Mouse (Mus musculus) limb, embryonic 14.5 days (tissue): ENCODE data around the gene Bmper. TPM values are rescaled to one million over a fixed set of nuclear protein-coding genes. Genes with fewer than 3 reads are reported as not detected.

Experiments
- ATAC-seq: fragments of 200-750 bp; cut with Nextera tagmentation; 2 replicates; pipeline ENCODE4 v1.8.0; 2017; ENCODE audit warnings: low read depth, moderate number of reproducible peaks, moderate TSS enrichment; ENCODE audit not compliant: low FRiP score
- DNase-seq: peaks from one replicate; pipeline ENCODE4 v3.0.0-alpha.2; 2015; ENCODE audit warnings: low spot score
- H3K27ac ChIP-seq: fragments of 300-500 bp; sonication (generic); replicated peaks from 2 replicates; pipeline ENCODE4 v1.5.1; 2014; ENCODE audit warnings: low read depth, mild to moderate bottlenecking, low read length, moderate library complexity, mixed read lengths
- H3K27me3 ChIP-seq: fragments of 300-500 bp; sonication (generic); 2 replicates; pipeline ENCODE4 v1.6.1; 2014; ENCODE audit warnings: low read length, mixed read lengths; ENCODE audit not compliant: control insufficient read depth, insufficient read depth
- H3K36me3 ChIP-seq: fragments of 300-500 bp; sonication (generic); 2 replicates; pipeline ENCODE4 v1.6.1; 2014; ENCODE audit warnings: mild to moderate bottlenecking, low read length, moderate library complexity, mixed read lengths; ENCODE audit not compliant: control insufficient read depth, insufficient read depth
- H3K4me1 ChIP-seq: fragments of 300-500 bp; sonication (generic); 2 replicates; pipeline ENCODE4 v1.6.1; 2014; ENCODE audit warnings: antibody characterized with exemption, low read length, mixed read lengths; ENCODE audit not compliant: control insufficient read depth, insufficient read depth
- H3K4me2 ChIP-seq: fragments of 300-500 bp; sonication (generic); replicated peaks from 2 replicates; pipeline ENCODE4 v1.6.1; 2014; ENCODE audit warnings: low read depth, mild to moderate bottlenecking, low read length, moderate library complexity; ENCODE audit not compliant: severe bottlenecking
- H3K4me3 ChIP-seq: fragments of 300-500 bp; sonication (generic); replicated peaks from 2 replicates; pipeline ENCODE4 v1.5.1; 2014; ENCODE audit warnings: low read length
- H3K9ac ChIP-seq: fragments of 300-500 bp; sonication (generic); 2 replicates; pipeline ENCODE4 v1.6.1; 2014; ENCODE audit warnings: mild to moderate bottlenecking, low read depth, low read length, moderate library complexity; ENCODE audit not compliant: severe bottlenecking
- H3K9me3 ChIP-seq: fragments of 300-500 bp; sonication (generic); 2 replicates; pipeline ENCODE4 v1.6.1; 2016; ENCODE audit warnings: low read length; ENCODE audit not compliant: control insufficient read depth
- POLR2A ChIP-seq: fragments of 200-500 bp; IDR thresholded peaks from 2 replicates; pipeline ENCODE4 v1.8.0; 2012; ENCODE audit warnings: inconsistent platforms, mild to moderate bottlenecking, moderate library complexity, borderline replicate concordance; ENCODE audit not compliant: insufficient read depth, insufficient read length; ENCODE audit errors: extremely low read depth
- WGBS: fragments of 180-500 bp; shearing (Covaris S2); extraction: QIAGEN DNeasy Blood & Tissue Kit; methylation state at CpG from one replicate; pipeline ENCODE4 v1.1.7; 2014; 5-methylcytosine and 5-hydroxymethylcytosine counted together
- polyA plus RNA-seq, 2 experiments: library from polyadenylated mRNA; depleted of rRNA in 1 of 2; stranded (reverse) in 1 of 2; unstranded in 1 of 2; fragments of >200 nt; fragmentation: Nextera tagmentation in 1 of 2; extraction: Ambion mirVana in 1 of 2; gene quantifications; 2 replicates each; pipeline versions ENCODE4 v1.2.1 to v1.2.3; 2012 to 2014

The Bmper gene
- polyA plus RNA-seq, 2 experiments, result 13.1 to 15.7 TPM

DNA sequence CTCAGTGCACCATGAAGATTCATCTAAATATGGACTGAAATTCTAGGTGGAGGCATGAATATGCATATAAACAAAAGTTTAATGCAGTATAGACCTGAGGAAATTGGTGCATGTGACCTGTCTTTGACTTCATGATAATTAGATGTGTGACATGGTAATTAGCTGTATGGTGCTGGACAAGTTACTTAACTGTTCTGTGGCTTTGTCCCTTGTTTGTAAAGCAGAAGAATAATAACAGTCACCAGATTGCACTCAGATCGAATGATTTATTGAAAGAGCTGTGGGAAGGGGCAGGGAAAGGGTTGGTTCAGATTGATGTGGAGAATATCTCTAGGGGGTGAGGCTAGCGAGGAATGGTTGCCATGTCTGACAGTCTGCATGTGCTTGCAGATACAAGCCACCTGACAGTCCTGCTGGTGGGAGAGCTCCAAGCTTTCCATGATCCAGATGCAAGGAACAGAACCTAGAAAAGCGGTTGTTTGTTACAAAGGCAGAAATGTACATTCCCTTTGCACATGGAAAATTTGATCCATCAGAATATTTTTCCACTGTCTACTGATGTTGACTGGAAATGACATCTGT, 110.3 kb downstream of the Bmper start:
- WGBS, result 66% methylated on average over 3 of the region's 3 CpGs
- Histone ChIP-seq H3K36me3 (no peaks in the 10 kb centered on the region), H3K9me3 (no peaks in the 10 kb centered on the region), H3K4me1 (no peaks in the 10 kb centered on the region), H3K4me3 (no peak overlapping the region), H3K27ac (no peak overlapping the region), H3K27me3 (no peaks in the 10 kb centered on the region), H3K4me2 (no peak overlapping the region), H3K9ac (no peak overlapping the region)
- DNase-seq (no peak), ATAC-seq (no peak)
- TF ChIP-seq POLR2A, result no peak

DNA sequence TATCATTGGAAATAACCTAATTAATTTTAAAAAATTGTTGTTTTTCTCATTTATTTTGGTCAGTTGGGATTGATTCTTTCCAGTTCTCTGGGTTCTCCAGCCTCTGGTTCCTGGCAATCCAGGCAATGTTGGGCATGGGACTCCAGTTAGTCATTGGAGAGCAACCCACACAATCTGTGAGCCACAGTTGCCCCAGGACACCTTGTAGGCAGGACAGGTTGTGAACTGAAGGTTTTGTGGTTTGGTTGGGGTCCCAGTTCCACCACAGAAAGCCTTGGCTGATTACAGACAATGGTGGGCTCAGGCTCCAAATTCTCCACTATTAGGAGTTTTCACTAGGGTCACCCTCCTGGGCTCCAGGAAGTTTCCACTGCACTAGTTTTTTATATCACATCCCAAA, 117.7 kb downstream of the Bmper start:
- no peaks in the 10 kb centered on the region for H3K27me3 ChIP-seq
- H3K9me3 ChIP-seq, result no peaks in the 10 kb centered on the region
- H3K4me2 ChIP-seq, result no peak overlapping the region
- no peaks in the 10 kb centered on the region for H3K4me1 ChIP-seq
- no peak overlapping the region for H3K9ac ChIP-seq
- no peak overlapping the region for H3K27ac ChIP-seq
- H3K36me3 ChIP-seq, result no peaks in the 10 kb centered on the region
- ATAC-seq, result no peak
- no peak for TF ChIP-seq POLR2A
- DNase-seq, result no peak
- no peak overlapping the region for H3K4me3 ChIP-seq

DNA sequence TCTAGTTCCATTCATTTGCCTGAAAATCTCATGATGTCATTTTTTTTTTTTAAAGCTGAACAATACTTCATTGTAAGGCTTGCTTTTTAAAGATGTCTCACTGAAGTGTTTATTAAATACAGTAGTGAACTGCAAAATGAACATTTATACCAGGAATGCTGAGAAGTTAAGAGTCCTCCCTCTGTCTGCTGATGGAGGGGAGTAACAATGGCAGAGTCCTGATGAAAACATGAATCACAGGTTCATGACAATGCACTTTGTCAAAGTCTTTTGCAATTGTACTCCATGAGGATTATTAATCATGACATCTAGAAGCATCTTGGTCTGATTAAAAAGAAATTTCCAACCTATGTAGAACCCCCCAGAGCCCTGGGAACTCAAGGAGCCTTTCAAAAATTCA, 118.4 kb downstream of the Bmper start:
- ATAC-seq (no peak), DNase-seq (no peak)
- H3K4me2 ChIP-seq, result no peak overlapping the region
- TF ChIP-seq POLR2A, result no peak
- H3K4me3 ChIP-seq, result no peak overlapping the region
- H3K27ac ChIP-seq, result no peak overlapping the region
- H3K9ac ChIP-seq, result no peak overlapping the region
- H3K36me3 ChIP-seq, result no peaks in the 10 kb centered on the region
- no peaks in the 10 kb centered on the region for H3K27me3 ChIP-seq
- H3K9me3 ChIP-seq, result no peaks in the 10 kb centered on the region
- no peaks in the 10 kb centered on the region for H3K4me1 ChIP-seq

DNA sequence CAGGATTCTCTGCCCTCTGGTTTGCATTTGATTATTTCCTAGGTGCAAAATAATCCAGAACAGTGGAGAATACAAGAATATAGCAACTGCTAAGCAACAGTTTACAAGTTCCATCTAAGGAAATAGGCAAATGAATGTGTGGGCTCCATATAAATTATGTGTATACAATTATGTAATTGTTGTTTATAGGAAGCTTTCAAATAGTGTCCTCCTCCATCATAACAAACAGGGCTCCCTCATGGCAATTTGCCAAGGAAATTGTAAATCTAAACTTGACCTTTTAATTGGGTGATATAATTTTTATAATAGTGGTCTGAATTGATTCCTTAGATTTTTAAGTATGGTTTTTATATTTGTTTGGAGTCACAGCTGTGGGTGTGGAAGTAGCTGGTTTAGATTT, 121.5 kb downstream of the Bmper start:
- ATAC-seq (no peak), DNase-seq (no peak)
- no peak overlapping the region for H3K4me3 ChIP-seq
- H3K27ac ChIP-seq, result no peak overlapping the region
- no peaks in the 10 kb centered on the region for H3K36me3 ChIP-seq
- no peak overlapping the region for H3K9ac ChIP-seq
- no peak for TF ChIP-seq POLR2A
- no peak overlapping the region for H3K4me2 ChIP-seq
- no peaks in the 10 kb centered on the region for H3K9me3 ChIP-seq
- H3K4me1 ChIP-seq, result no peaks in the 10 kb centered on the region
- no peaks in the 10 kb centered on the region for H3K27me3 ChIP-seq

DNA sequence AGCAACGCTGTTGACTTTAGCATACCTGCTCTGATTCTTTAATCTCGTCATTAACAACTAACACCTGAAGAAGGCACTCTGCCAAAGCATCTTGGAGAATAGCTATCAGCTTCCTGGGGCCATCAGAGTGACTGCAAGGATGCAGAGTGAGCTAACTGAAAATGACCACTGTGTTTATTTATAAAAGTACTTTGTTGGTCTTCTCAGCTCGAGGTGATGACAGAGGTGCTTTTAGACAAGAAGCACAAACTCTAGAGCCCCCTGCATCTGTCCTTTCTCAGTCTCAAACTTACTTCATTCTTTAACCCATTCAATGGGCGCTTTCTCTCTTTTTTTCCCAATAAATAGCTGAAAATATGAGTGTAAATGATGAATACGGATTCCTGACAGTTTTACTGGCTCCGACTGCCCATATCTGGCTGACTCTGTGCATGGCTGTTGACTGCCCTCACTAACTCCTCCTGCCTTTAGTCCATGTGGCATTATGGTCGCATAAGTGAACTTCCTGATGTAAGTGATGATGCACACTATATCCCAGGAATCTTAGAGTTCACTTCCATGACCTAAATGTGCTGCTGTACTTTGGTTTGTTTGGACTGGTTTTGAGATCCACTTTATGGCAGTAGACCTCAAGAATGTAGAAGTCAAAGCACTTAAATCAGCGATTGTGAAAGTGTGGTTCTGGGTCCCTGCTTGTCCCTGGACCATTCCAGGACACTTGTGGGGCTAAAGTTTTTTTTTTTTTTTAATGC, 122.4 kb downstream of the Bmper start:
- Histone ChIP-seq H3K4me2 (no peak overlapping the region), H3K9ac (no peak overlapping the region), H3K36me3 (no peaks in the 10 kb centered on the region), H3K4me1 (peaks cover 3% of the 10 kb centered on the region; the same call in 1 of the 2 replicates), H3K27me3 (no peaks in the 10 kb centered on the region), H3K9me3 (no peaks in the 10 kb centered on the region), H3K27ac (no peak overlapping the region), H3K4me3 (no peak overlapping the region)
- no peak for TF ChIP-seq POLR2A
- ATAC-seq, result no peak
- DNase-seq, result no peak
- 65% methylated on average over 8 of the region's 8 CpGs for WGBS
